Mouse (Mus musculus): ENCODE results near the gene Lyst. TPM values are rescaled to one million over a fixed set of nuclear protein-coding genes. Genes with fewer than 3 reads are reported as not detected.
"Not testable (repeated sequence)": the region's sequence is repeated elsewhere in the genome, so short reads cannot be mapped to it uniquely, and the experiment has no call there.

Lyst gene
- polyA plus RNA-seq, 1 experiment from 2014 or later = 2.3 TPM

DNA sequence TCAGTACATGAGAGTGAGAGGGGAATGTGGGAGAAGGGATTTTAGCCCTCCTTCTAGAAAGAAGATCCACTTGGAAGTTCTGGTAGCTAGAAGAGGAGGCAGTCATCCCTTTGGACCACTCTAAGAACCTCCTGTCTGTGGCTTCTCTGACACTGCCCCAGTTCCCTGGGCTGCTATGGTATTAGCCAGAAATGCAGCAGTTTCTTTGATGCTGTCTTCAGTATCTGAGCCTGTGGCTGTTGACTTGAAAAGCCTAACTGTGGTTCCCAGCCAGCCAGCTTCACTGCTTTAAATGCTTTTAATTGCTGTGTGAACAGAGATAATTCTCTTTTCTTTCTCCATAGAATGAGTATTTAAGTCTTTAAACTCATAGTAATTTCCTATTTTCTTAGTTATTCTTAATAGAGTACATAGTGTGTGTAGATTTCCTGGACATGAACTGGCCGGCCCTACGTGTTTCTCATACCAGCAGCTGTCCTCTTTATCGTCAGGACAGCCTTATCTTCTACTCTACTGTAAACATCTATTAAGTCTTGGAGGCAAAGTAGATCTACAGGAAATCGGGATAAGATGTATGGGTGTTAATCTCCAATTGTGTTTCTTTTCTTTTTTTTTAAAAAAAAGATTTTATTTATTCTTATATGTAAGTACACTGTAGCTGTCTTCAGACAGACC is 84.6 kb downstream of the Lyst start:
- 95% methylated on average over 4 of the region's 4 CpGs for WGBS
- H3K4me1 ChIP-seq = no peaks in the 10 kb centered on the region
- H3K27me3 ChIP-seq (ENCODE audit: low read depth, poor library complexity, severe bottlenecking) = no peaks in the 10 kb centered on the region
- no peak for DNase-seq (ENCODE audit: low spot score)
- peaks cover 5% of the 10 kb centered on the region for H3K36me3 ChIP-seq
- H3K9me3 ChIP-seq (replicated peaks) = no peaks in the 10 kb centered on the region
- no peak overlapping the region for H3K27ac ChIP-seq
- no peak overlapping the region for H3K4me3 ChIP-seq

DNA sequence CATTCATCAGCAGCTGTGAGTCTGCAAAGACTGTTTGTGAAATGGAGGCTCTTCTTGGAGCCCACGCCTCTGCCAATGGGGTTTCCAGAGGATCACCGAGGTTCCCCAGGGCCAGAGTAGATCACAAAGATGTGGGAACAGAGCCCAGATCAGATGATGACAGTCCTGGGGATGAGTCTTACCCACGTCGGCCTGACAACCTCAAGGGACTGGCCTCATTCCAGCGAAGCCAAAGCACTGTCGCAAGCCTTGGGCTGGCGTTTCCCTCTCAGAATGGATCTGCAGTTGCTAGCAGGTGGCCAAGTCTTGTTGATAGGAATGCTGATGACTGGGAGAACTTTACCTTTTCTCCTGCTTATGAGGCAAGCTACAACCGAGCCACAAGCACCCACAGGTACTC is 87.7 kb downstream of the Lyst start:
- Histone ChIP-seq H3K4me1 (no peaks in the 10 kb centered on the region), H3K27ac (no peak overlapping the region), H3K27me3 (ENCODE audit: low read depth, poor library complexity, severe bottlenecking) (no peaks in the 10 kb centered on the region), H3K4me3 (no peak overlapping the region), H3K9me3 (replicated peaks) (no peaks in the 10 kb centered on the region), H3K36me3 (peaks cover 5% of the 10 kb centered on the region)
- WGBS = 87% methylated on average over 8 of the region's 8 CpGs
- DNase-seq (ENCODE audit: low spot score) = no peak

DNA sequence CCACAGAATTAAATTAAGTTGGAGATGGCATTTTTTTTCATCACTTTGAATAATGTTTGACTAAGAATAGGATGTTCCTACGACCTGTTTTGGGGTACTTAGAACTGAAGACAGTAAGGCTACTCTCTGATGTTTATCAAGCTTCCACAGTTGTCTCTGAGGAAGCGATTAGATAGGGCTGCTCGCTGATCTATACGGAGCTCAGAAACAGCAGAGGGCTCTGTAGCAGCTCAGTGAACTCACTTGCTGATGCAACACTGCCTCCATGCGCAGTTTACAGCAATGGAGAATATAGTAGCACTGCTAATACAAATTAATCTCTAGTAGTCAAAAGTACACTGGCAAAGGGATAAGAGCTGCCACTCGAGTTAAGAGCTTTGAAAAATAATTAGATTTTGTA is 91.4 kb downstream of the Lyst start:
- 61% methylated on average over 6 of the region's 6 CpGs for WGBS
- H3K27me3 ChIP-seq (ENCODE audit: low read depth, poor library complexity, severe bottlenecking) = no peaks in the 10 kb centered on the region
- H3K4me1 ChIP-seq = no peaks in the 10 kb centered on the region
- H3K27ac ChIP-seq = no peak overlapping the region
- no peaks in the 10 kb centered on the region for H3K9me3 ChIP-seq (replicated peaks)
- DNase-seq (ENCODE audit: low spot score) = no peak
- H3K4me3 ChIP-seq = no peak overlapping the region
- H3K36me3 ChIP-seq = peaks cover 4% of the 10 kb centered on the region

DNA sequence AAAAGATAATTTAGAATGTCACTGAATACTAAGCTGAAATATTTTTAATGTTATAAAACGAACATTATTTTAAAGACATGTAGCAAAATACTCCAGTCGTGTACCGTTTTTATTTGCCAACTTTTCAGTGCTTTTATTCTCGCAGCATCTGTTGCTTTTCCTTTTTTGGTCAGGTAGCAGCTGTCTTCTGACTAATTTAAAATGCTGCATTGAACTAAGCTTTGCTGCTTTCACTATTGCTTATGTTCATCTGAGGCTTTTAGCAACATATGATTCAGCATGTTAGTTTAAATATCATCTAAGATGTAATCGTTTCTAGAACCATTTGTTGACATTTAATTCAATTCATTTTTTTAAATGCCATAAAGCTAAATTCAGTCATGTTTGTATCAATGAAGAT is 113.3 kb downstream of the Lyst start:
- Histone ChIP-seq H3K4me3 (no peak overlapping the region), H3K9me3 (replicated peaks) (no peaks in the 10 kb centered on the region), H3K27ac (no peak overlapping the region), H3K27me3 (ENCODE audit: low read depth, poor library complexity, severe bottlenecking) (no peaks in the 10 kb centered on the region), H3K4me1 (no peaks in the 10 kb centered on the region), H3K36me3 (no peaks in the 10 kb centered on the region)
- 90% methylated on average over 5 of the region's 5 CpGs for WGBS
- DNase-seq (ENCODE audit: low spot score) = no peak

DNA sequence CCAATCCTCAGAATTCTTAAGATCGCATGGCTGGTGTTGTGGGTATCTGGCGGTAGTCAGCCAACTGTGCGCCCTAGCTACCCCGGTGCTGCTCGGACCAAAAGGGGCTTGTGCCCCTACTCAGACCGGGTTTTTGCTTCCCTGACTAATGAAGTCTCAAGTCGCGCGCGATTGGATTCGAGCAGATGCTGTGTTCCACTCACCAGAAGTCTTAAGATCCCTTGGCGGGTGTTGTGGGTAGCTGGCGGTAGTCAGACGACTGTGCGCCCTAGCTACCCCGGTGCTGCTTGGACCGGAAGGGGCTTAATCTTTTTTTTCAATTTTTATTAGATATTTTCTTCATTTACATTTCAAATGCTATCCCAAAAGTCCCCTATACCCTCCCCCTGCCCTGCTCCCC is 131.2 kb downstream of the Lyst start:
- H3K27ac ChIP-seq = not testable (repeated sequence)

DNA sequence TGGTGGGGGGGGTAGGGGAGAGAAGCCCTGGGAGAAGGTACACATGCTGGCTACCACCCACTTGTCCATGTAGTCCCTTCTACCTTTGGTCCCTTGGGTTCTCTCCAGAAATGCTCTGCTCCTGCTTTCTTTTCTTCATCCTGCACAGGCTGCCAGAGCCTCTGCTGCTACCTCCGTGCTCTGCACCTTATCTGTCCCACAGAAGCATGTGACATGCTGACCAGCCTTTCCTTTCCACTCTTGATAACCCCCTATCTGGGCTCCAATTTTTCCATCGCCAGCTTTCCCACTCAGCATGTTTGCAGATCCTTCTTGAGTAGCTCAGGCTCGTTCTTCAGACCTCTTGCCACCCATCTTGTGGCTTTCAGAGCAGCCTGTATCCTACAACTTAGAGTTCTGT is 133.1 kb downstream of the Lyst start:
- H3K4me1 ChIP-seq = no peaks in the 10 kb centered on the region
- no peaks in the 10 kb centered on the region for H3K9me3 ChIP-seq (replicated peaks)
- no peaks in the 10 kb centered on the region for H3K36me3 ChIP-seq
- no peak for DNase-seq (ENCODE audit: low spot score)
- WGBS = 92% methylated on average over 3 of the region's 3 CpGs
- no peaks in the 10 kb centered on the region for H3K27me3 ChIP-seq (ENCODE audit: low read depth, poor library complexity, severe bottlenecking)
- H3K27ac ChIP-seq = no peak overlapping the region
- H3K4me3 ChIP-seq = no peak overlapping the region

More for the DNA sequence above, 131.2 kb downstream of the Lyst start:
- not testable (repeated sequence) for H3K27me3 ChIP-seq (ENCODE audit: low read depth, poor library complexity, severe bottlenecking); DNase-seq (ENCODE audit: low spot score); H3K9me3 ChIP-seq (replicated peaks); H3K4me3 ChIP-seq; H3K36me3 ChIP-seq; H3K4me1 ChIP-seq
- WGBS = 93% methylated on average over 17 of the region's 17 CpGs

DNA sequence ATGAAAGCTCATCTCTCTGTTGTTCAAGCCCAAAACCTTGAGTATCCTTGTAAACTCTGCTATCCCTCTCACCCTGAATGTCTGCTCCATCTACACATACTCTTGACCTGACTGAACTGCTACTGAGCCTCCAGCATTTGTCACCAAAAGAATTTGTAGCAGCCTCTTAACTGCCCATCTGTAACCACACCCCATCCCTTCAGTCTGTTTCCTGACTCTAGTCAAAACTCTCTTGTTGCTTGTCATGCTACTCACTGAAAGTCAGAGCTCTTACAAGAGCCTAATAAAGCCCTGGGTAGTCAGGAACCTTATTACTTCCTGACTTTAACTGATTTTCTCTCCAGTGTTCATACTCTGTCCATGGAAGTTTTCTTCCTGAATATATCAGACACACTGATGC is 133.6 kb downstream of the Lyst start:
- no peak for DNase-seq (ENCODE audit: low spot score)
- Histone ChIP-seq H3K36me3 (no peaks in the 10 kb centered on the region), H3K4me3 (no peak overlapping the region), H3K4me1 (no peaks in the 10 kb centered on the region), H3K27ac (no peak overlapping the region), H3K27me3 (ENCODE audit: low read depth, poor library complexity, severe bottlenecking) (no peaks in the 10 kb centered on the region), H3K9me3 (replicated peaks) (no peaks in the 10 kb centered on the region)

DNA sequence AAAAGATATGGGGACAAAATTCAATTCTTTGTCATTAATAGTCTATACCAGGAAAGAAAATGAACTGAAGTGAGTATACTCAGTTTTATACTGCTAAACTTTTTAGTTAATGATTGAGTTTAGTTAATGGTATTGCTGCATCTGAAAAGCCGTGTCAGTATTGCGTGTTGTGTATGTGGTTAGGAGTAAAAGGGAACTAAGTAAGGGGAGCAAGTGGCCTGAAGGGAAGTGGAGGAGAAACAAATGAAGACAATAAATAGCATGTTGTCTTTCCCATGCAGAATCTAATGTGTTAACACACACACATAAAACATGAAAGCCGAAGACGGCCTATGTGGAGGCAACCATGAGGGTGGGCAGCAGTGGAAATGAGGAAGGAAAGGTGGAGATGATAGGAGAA is 149.0 kb downstream of the Lyst start:
- 98% methylated on average over 4 of the region's 4 CpGs for WGBS
- no peak for DNase-seq (ENCODE audit: low spot score)

DNA sequence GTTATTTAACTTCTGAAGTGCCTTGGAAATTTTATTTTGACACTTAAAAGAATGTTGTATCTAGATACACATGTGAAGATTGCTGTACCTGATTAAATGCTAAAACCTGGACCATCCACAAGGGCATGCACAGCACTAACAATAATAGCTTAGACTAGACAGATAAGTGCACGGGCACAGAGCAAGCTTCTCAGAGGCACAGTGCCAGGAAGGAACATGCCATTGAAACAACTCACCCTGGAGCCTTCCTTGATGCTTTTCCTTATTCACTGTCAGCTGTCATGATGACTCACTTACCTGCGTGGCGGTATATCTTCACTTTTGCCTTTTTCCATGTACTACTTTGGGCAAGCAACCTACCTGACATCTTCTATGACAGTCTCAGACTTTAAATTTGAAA is 155.7 kb downstream of the Lyst start:
- Histone ChIP-seq H3K4me1 (no peaks in the 10 kb centered on the region), H3K27me3 (ENCODE audit: low read depth, poor library complexity, severe bottlenecking) (no peaks in the 10 kb centered on the region), H3K4me3 (no peak overlapping the region), H3K9me3 (replicated peaks) (no peaks in the 10 kb centered on the region), H3K36me3 (peaks cover 4% of the 10 kb centered on the region; the same call in 1 of the 2 replicates), H3K27ac (no peak overlapping the region)
- WGBS = 93% methylated on average over 3 of the region's 3 CpGs
- no peak for DNase-seq (ENCODE audit: low spot score)

More for the DNA sequence above, 149.0 kb downstream of the Lyst start:
- Histone ChIP-seq H3K4me1 (no peaks in the 10 kb centered on the region), H3K36me3 (no peaks in the 10 kb centered on the region), H3K9me3 (replicated peaks) (no peaks in the 10 kb centered on the region), H3K27ac (no peak overlapping the region), H3K27me3 (ENCODE audit: low read depth, poor library complexity, severe bottlenecking) (no peaks in the 10 kb centered on the region), H3K4me3 (no peak overlapping the region)

DNA sequence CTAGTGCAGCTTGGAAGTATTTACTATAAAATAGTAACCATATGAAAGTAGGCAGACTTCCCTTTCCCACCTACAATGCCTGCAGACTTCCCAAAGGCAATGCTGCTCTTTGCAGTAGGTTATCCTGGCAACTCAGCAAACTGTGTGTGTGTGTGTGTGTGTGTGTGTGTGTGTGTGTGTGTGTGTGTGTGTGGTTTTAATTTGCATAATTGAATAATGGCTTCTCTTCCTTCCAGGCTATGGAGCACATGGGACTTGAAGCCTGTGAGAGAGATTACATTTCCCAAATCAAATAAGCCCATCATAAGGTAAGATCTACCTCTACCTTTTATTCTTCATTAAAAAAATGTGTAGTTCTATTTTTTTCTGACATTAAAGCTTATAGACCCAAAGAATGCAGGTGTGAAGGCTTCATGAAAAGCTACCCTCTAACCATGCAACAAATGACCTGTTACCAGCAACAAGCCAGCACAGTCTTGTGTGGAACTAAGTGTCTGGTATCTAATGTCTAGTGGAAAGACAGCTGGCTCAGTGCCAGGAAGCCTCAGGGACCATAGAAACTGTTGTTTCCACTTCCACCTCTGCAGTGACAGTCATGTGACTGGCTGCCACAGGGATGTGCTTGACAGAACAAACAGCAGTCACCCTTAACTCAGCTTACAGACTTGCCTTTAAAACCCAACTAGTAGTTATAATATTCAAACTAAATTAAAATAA is 185.7 kb downstream of the Lyst start:
- no peak for DNase-seq (ENCODE audit: low spot score)
- Histone ChIP-seq H3K27ac (no peak overlapping the region), H3K27me3 (ENCODE audit: low read depth, poor library complexity, severe bottlenecking) (no peaks in the 10 kb centered on the region), H3K4me1 (no peaks in the 10 kb centered on the region), H3K36me3 (no peaks in the 10 kb centered on the region; the same call in 1 of the 2 replicates), H3K9me3 (replicated peaks) (no peaks in the 10 kb centered on the region), H3K4me3 (no peak overlapping the region)

DNA sequence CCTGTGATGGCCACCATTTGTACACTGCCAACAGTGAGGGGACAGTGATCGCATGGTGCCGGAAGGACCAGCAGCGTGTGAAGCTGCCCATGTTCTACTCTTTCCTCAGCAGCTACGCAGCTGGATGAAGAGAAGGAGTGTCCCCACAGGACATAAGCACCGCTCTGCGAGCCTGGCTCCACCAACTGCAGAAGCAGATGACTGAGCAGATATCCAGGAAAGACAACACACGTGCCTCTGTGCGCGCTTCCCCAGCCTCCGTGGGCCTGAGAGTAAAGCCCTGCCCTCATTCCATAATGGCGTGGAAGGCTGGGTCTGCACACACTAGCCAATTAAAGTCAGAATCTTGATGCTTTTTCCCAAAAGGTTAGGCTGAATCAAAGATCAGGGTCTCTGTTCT is 186.9 kb downstream of the Lyst start:
- no peaks in the 10 kb centered on the region for H3K9me3 ChIP-seq (replicated peaks)
- H3K27ac ChIP-seq = no peak overlapping the region
- WGBS = 92% methylated on average over 11 of the region's 11 CpGs
- H3K4me1 ChIP-seq = no peaks in the 10 kb centered on the region
- no peak for DNase-seq (ENCODE audit: low spot score)
- H3K4me3 ChIP-seq = no peak overlapping the region
- H3K27me3 ChIP-seq (ENCODE audit: low read depth, poor library complexity, severe bottlenecking) = peaks cover 9% of the 10 kb centered on the region; the same call in 1 of the 2 replicates
- H3K36me3 ChIP-seq = no peaks in the 10 kb centered on the region; the same call in 1 of the 2 replicates

DNA sequence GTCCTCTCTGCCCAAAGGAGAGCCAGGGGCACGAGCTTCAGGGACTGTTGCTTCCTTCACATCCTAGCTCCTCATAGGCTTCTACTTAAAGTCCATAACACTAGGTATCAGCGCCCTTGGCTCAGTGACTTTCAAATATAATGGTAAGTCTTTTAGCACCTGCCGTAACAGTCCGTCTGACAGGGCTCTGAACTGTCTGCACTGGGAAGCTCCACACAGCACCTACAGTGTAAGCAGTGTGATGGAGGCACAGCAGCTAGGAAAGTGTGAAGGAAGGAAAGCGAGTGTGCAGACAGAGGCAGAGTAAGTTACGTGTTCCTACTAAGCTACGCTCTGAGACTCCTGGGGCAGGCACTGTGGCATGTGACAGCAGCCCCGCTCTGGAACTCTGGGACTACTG is 187.5 kb downstream of the Lyst start:
- no peak overlapping the region for H3K4me3 ChIP-seq
- H3K27ac ChIP-seq = no peak overlapping the region
- H3K4me1 ChIP-seq = no peaks in the 10 kb centered on the region
- no peaks in the 10 kb centered on the region; the same call in 1 of the 2 replicates for H3K36me3 ChIP-seq
- no peak for DNase-seq (ENCODE audit: low spot score)
- WGBS = 93% methylated on average over 8 of the region's 8 CpGs
- H3K27me3 ChIP-seq (ENCODE audit: low read depth, poor library complexity, severe bottlenecking) = peaks cover 16% of the 10 kb centered on the region
- H3K9me3 ChIP-seq (replicated peaks) = no peaks in the 10 kb centered on the region

DNA sequence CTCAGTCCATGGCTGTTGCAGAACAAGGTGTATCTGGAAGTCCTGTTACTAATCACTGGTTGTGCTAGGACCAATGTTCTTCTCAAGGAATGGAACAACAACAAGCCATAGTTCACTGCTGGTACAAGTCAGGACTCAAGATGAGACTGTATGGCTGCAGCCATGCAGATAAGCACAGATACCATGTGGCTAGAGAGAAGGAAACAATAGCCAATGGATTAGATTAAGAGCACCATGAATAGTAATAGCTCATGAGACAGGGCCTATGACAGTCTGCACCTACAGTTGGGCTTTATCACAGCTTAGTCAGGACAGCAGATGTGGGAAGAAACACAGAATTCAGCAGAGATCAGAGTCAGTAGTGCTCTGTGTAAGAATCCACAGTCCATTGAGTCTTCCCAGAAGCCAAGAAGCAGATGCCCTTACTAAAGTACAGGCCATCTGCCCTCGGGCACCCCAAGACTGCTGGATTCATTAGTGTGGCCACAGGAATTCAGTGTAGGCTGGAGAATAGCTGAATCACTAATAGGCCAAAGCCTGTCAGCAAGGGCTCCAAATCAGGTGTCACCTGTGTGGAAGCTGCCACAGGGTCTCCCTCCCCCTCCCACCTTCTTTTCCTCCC is 188.8 kb downstream of the Lyst start:
- Histone ChIP-seq H3K9me3 (replicated peaks) (no peaks in the 10 kb centered on the region), H3K36me3 (no peaks in the 10 kb centered on the region; the same call in 1 of the 2 replicates), H3K4me3 (no peak overlapping the region), H3K4me1 (peaks cover 4% of the 10 kb centered on the region), H3K27ac (no peak overlapping the region), H3K27me3 (ENCODE audit: low read depth, poor library complexity, severe bottlenecking) (peaks cover 28% of the 10 kb centered on the region)
- no peak for DNase-seq (ENCODE audit: low spot score)
- WGBS = 86% methylated on average over 1 of the region's 1 CpGs

Measured in limb, embryonic 10.5 days (tissue).